Mouse (Mus musculus) neural tube, embryonic 12.5 days (tissue): ENCODE data around the gene Tgfbr3. TPM values are rescaled to one million over a fixed set of nuclear protein-coding genes. Genes with fewer than 3 reads are reported as not detected.

ENCODE experiments used
- ATAC-seq: fragments of 200-750 bp; cut with Nextera tagmentation; 2 replicates; pipeline ENCODE4 v1.8.0; 2017; ENCODE audit warnings: low read depth, mild to moderate bottlenecking, moderate TSS enrichment, moderate library complexity; ENCODE audit not compliant: low FRiP score
- H3K27ac ChIP-seq: fragments of 300-500 bp; sonication (generic); 2 replicates; pipeline ENCODE4 v1.5.1; 2016
- H3K27me3 ChIP-seq: fragments of 300-500 bp; sonication (generic); replicated peaks from 2 replicates; pipeline ENCODE4 v1.6.1; 2016; ENCODE audit warnings: mild to moderate bottlenecking
- H3K36me3 ChIP-seq: fragments of 300-500 bp; sonication (generic); 2 replicates; pipeline ENCODE4 v1.6.1; 2016; ENCODE audit warnings: mild to moderate bottlenecking
- H3K4me1 ChIP-seq: fragments of 300-500 bp; sonication (generic); 2 replicates; pipeline ENCODE4 v1.6.1; 2016
- H3K4me2 ChIP-seq: fragments of 300-500 bp; sonication (generic); replicated peaks from 2 replicates; pipeline ENCODE4 v1.6.1; 2016; ENCODE audit warnings: mild to moderate bottlenecking
- H3K4me3 ChIP-seq: fragments of 300-500 bp; sonication (generic); 2 replicates; pipeline ENCODE4 v1.5.1; 2016
- H3K9ac ChIP-seq: fragments of 300-500 bp; sonication (generic); 2 replicates; pipeline ENCODE4 v1.6.1; 2016; ENCODE audit warnings: mild to moderate bottlenecking
- H3K9me3 ChIP-seq: fragments of 300-500 bp; sonication (generic); 2 replicates; pipeline ENCODE4 v1.6.1; 2016; ENCODE audit warnings: mild to moderate bottlenecking
- WGBS: fragments of 180-500 bp; shearing (Covaris S2); methylation state at CpG from one replicate; pipeline ENCODE4 v1.1.7; 2016; 5-methylcytosine and 5-hydroxymethylcytosine counted together
- polyA plus RNA-seq: library from polyadenylated mRNA; unstranded; fragments of >200 nt; fragmentation: Nextera tagmentation; extraction: Ambion mirVana; gene quantifications from 2 replicates; pipeline ENCODE4 v1.2.1, GENCODE M21; 2016

The Tgfbr3 gene
- polyA plus RNA-seq, 1 experiment from 2014 or later, result 8.8 TPM

DNA sequence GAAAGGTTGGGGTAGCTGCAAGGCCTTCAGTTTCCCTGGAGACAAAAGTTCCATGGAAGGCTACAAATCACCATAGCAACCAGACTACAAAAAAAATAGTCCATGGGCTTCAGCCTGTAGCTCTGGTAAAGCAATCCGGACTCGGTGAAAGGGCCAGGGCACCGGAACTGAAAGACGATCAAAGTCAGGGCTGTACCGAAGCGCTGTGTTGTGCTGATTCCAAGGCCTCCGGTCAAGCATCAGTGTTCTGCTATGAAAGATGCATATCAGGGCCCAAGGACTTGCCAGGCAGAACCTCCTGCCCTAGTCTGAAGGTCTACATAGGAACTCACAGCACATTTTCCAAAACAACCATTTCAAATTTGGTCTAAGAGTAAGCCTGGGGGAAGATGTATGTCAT, 97.1 kb downstream of the Tgfbr3 start:
- Histone ChIP-seq H3K9me3 (no peaks in the 10 kb centered on the region), H3K27me3 (no peaks in the 10 kb centered on the region), H3K4me1 (no peaks in the 10 kb centered on the region), H3K4me2 (no peak overlapping the region), H3K4me3 (no peak overlapping the region), H3K27ac (no peak overlapping the region), H3K36me3 (no peaks in the 10 kb centered on the region), H3K9ac (no peak overlapping the region)
- no peak for ATAC-seq
- 59% methylated on average over 7 of the region's 7 CpGs for WGBS

DNA sequence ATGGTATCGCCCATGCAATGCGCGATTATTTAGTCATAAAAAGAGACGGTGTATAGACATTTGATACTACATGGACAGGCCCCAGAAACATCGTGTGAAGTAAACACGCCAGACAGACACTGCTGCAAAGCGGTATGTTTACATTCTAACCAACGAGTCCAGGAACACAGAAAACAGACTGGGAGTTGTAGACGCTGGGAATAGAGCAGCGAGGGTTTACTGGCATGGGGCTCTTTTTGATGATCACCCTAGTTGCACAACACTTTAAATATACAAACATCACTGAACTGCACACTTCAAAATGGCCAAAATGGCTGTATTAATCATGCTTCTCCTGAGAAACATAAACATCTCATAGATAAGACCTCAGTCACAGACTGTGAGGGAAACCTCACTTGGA, 100.9 kb downstream of the Tgfbr3 start:
- Histone ChIP-seq H3K27me3 (no peaks in the 10 kb centered on the region), H3K27ac (no peak overlapping the region), H3K9ac (no peak overlapping the region), H3K4me3 (no peak overlapping the region), H3K4me2 (no peak overlapping the region), H3K4me1 (no peaks in the 10 kb centered on the region), H3K36me3 (no peaks in the 10 kb centered on the region), H3K9me3 (no peaks in the 10 kb centered on the region)
- ATAC-seq, result no peak
- 83% methylated on average over 10 of the region's 10 CpGs for WGBS

DNA sequence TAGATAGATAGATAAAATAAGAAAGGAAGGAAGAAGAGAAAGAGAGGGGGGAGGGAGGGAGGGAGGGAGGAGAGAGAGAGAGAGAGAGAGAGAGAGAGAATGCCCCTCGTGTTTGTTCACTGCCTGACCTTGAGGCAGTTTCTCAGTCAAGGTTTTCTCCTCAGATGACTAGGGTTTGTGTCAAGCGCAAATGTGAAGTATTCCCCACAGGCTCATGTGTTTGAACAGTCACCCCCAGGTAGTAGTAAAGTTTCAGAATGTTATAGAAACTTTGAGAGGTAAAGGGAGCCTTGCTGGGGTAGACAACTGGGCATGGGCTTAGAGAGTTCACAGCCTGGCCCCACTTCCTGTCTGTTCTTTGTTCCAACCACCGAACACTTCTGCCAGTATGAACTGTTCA, 103.2 kb downstream of the Tgfbr3 start:
- no peaks in the 10 kb centered on the region for H3K27me3 ChIP-seq
- H3K9me3 ChIP-seq, result no peaks in the 10 kb centered on the region
- H3K4me2 ChIP-seq, result no peak overlapping the region
- ATAC-seq, result no peak
- no peak overlapping the region for H3K27ac ChIP-seq
- no peak overlapping the region for H3K9ac ChIP-seq
- H3K36me3 ChIP-seq, result no peaks in the 10 kb centered on the region
- H3K4me3 ChIP-seq, result no peak overlapping the region
- 94% methylated on average over 3 of the region's 3 CpGs for WGBS
- H3K4me1 ChIP-seq, result no peaks in the 10 kb centered on the region

DNA sequence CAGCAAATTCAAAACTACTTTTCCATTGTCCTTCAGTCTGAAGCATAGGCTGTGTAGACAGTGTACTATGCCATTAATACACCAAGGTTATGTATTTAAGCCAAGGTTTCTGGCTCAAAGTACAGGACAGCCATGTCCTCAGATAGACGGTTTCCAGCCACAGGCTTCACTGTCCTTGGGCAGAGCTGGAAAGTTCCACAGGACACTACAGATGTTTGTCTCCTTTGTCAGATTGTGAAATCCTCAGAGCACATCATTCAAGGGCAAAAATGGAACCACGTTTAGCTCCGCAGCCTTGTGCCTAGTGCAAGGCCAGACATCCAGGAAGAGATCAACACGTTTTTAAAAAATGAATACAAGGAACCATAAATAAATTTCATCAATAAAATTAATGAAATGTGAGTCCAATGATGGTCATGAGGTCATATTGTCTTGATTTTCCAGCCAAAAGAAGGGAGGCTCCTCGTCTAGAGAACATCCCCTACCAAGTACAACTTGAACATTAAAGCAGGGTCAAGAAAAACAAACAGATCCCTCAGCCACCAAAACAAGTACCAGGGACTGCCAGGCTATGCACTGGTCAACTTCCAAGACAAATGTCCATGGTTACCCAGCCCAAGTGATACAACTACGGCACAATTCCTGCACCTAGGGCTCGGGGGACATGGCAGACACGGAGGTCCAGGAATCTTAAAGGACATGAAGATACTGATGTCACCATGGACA, 105.1 kb downstream of the Tgfbr3 start:
- no peak for ATAC-seq
- H3K27ac ChIP-seq, result no peak overlapping the region
- no peak overlapping the region for H3K9ac ChIP-seq
- H3K4me2 ChIP-seq, result no peak overlapping the region
- no peaks in the 10 kb centered on the region for H3K4me1 ChIP-seq
- no peaks in the 10 kb centered on the region for H3K9me3 ChIP-seq
- WGBS, result 88% methylated on average over 8 of the region's 8 CpGs
- no peaks in the 10 kb centered on the region for H3K27me3 ChIP-seq
- no peak overlapping the region for H3K4me3 ChIP-seq
- no peaks in the 10 kb centered on the region for H3K36me3 ChIP-seq

DNA sequence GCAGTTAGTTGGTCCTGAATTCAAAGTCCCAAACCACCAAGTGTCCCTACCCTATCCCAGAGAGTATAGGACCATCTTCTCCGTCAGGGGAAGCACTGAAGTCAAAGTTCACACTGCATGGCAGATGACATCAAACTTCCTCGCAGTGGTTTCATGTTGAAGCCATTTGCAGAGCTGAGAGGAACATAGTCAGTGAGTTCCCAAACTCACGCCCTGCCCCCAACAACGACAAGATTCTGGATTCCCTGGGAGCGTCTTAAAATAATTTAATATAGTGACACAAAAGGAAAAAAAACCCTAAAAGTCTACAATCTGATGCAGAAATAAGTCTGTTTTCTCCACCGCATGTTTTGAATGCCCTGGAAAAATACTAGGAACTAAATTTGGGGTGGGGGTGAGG, 105.9 kb downstream of the Tgfbr3 start:
- Histone ChIP-seq H3K9ac (no peak overlapping the region), H3K9me3 (no peaks in the 10 kb centered on the region), H3K4me1 (no peaks in the 10 kb centered on the region), H3K27ac (no peak overlapping the region), H3K27me3 (no peaks in the 10 kb centered on the region), H3K36me3 (no peaks in the 10 kb centered on the region), H3K4me3 (no peak overlapping the region), H3K4me2 (no peak overlapping the region)
- no peak for ATAC-seq
- 77% methylated on average over 6 of the region's 6 CpGs for WGBS

DNA sequence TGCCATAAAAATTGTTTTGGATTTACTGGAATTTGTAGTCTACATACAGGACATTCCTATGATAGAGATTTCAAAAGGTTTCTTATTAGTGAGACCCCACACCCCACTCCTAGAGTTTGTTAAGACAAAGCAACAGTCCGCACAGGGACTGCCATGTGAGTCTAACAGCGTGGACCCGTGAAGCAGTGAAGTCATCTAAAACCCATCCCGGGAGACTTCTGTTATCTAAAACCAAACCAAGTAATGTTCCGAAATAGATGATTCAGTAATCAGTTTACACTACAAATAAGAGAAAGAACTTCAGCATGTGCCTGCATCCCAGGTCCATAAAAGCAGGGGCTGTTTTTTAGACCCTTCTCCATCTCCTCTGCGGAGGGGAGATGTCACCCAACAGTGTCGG, 106.7 kb downstream of the Tgfbr3 start:
- ATAC-seq, result no peak
- no peaks in the 10 kb centered on the region for H3K9me3 ChIP-seq
- no peak overlapping the region for H3K27ac ChIP-seq
- no peak overlapping the region for H3K4me2 ChIP-seq
- H3K9ac ChIP-seq, result no peak overlapping the region
- no peaks in the 10 kb centered on the region for H3K27me3 ChIP-seq
- H3K4me3 ChIP-seq, result no peak overlapping the region
- no peaks in the 10 kb centered on the region for H3K36me3 ChIP-seq
- peaks cover 2% of the 10 kb centered on the region; the same call in 1 of the 2 replicates for H3K4me1 ChIP-seq
- WGBS, result 93% methylated on average over 7 of the region's 7 CpGs

DNA sequence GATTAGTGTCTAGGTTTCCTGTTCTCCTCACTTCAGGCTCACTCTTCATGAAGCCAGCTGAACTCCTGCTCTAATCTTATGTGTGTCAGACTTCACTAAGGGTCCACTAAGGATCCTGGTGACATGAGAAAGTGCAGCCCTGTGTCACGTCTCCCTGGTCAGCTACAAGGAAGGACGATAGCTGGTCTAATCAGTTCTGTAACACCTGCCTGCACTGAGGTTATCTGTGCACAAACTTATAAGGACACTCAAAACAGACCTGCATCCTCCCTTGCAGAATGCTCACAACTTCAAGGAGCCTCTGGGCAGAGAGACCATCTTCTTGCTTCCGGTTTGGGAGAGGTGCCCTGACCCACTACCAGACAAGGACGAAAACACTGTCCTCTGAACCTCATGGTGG, 107.6 kb downstream of the Tgfbr3 start:
- Histone ChIP-seq H3K4me3 (no peak overlapping the region), H3K9ac (no peak overlapping the region), H3K9me3 (no peaks in the 10 kb centered on the region), H3K27me3 (no peaks in the 10 kb centered on the region), H3K27ac (no peak overlapping the region), H3K36me3 (no peaks in the 10 kb centered on the region), H3K4me2 (no peak overlapping the region), H3K4me1 (peaks cover 4% of the 10 kb centered on the region; the same call in 1 of the 2 replicates)
- 92% methylated on average over 4 of the region's 4 CpGs for WGBS
- no peak for ATAC-seq

DNA sequence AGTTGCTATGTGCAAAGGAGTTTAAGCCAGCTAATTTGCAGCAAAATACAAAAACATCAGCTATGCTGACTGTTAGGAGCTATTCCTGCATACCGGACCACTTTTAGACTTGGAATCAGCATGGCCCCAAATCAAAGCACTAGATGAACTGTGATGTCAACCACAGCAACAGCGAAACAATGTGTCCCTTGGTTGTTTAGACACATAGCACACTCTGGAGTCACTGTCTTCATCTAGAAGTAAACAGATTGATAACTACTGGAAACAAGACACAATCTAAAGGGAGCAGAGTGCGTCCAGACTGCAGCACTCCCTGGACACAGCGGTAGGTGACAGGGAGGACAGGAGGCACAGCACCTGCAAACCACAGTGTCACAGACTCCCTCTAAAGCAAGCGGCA, 110.2 kb downstream of the Tgfbr3 start:
- no peak overlapping the region for H3K4me3 ChIP-seq
- no peak overlapping the region for H3K4me2 ChIP-seq
- no peaks in the 10 kb centered on the region for H3K27me3 ChIP-seq
- no peak for ATAC-seq
- WGBS, result 89% methylated on average over 5 of the region's 5 CpGs
- no peaks in the 10 kb centered on the region for H3K9me3 ChIP-seq
- H3K27ac ChIP-seq, result no peak overlapping the region
- H3K4me1 ChIP-seq, result peaks cover 4% of the 10 kb centered on the region; the same call in 1 of the 2 replicates
- no peaks in the 10 kb centered on the region for H3K36me3 ChIP-seq
- H3K9ac ChIP-seq, result no peak overlapping the region

DNA sequence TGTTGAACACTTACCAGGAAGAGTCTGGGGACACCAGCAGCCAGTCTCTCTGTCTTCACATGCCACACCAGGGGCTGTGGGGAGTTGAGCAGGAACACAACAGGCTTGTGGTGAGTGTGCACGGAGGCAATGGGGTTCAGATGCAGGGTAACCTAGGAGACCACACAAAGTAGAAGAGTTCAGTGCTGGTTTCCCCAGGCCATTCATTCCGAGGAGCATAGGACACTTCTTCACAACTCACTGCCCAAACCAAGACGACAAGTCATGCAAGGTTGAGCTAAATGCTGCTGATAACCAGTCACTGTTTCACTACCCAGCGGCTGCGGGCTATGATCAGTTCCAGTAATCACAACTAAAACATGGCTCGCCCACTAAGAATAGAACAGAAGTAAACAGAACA, 111.6 kb downstream of the Tgfbr3 start:
- H3K27me3 ChIP-seq, result no peaks in the 10 kb centered on the region
- ATAC-seq, result peak; percentile 48; the same call in 1 of the 2 replicates
- H3K4me1 ChIP-seq, result peaks cover 4% of the 10 kb centered on the region; the same call in 1 of the 2 replicates
- no peaks in the 10 kb centered on the region for H3K9me3 ChIP-seq
- no peak overlapping the region for H3K4me2 ChIP-seq
- H3K36me3 ChIP-seq, result no peaks in the 10 kb centered on the region
- H3K27ac ChIP-seq, result no peak overlapping the region
- 46% methylated on average over 6 of the region's 6 CpGs for WGBS
- H3K4me3 ChIP-seq, result no peak overlapping the region
- no peak overlapping the region for H3K9ac ChIP-seq

DNA sequence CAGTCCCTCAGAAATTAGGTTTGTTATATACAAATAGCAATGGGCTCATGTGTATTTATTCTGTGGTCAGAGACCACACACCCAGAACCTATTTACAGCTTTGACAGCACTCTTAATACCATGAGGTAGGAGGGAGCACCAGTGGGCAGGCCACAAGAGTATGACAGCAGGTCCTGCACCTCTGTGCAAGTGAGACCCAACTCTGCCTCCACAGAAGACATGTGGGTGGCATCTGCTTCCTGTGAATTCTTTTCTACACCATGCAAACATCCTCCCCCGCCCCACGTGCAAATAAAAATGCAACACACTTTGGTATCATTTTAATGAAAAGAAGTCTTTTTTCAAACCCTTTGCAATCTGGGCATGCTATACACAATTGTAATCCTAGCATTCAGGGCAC, 112.2 kb downstream of the Tgfbr3 start:
- Histone ChIP-seq H3K4me2 (no peak overlapping the region), H3K36me3 (no peaks in the 10 kb centered on the region), H3K27me3 (no peaks in the 10 kb centered on the region), H3K4me3 (no peak overlapping the region), H3K9me3 (no peaks in the 10 kb centered on the region), H3K9ac (no peak overlapping the region), H3K27ac (no peak overlapping the region), H3K4me1 (peaks cover 4% of the 10 kb centered on the region; the same call in 1 of the 2 replicates)
- WGBS, result 71% methylated on average over 2 of the region's 2 CpGs
- ATAC-seq, result no peak

DNA sequence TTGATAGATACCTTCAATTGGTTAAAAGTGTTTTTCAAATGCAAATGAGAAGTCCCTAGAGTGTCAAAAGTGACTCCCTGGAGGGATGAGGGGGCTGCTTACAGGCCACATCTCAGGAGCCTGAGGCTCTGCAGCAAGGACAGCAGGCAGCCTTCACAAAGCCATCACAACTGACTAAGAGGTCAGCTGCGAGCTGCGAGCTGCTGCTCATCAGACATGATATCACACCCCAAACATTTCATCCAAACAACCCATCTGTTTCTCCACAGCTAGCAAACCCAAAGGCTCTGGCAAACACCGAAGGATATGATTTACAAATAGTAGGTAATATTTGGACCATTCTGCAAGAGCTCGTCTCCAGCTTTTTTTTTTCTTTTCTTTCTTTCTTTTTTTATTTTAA, 112.6 kb downstream of the Tgfbr3 start:
- Histone ChIP-seq H3K36me3 (no peaks in the 10 kb centered on the region), H3K27ac (no peak overlapping the region), H3K4me3 (no peak overlapping the region), H3K9me3 (no peaks in the 10 kb centered on the region), H3K27me3 (no peaks in the 10 kb centered on the region), H3K9ac (no peak overlapping the region), H3K4me2 (no peak overlapping the region), H3K4me1 (peaks cover 4% of the 10 kb centered on the region; the same call in 1 of the 2 replicates)
- WGBS, result 36% methylated on average over 4 of the region's 4 CpGs
- no peak for ATAC-seq

DNA sequence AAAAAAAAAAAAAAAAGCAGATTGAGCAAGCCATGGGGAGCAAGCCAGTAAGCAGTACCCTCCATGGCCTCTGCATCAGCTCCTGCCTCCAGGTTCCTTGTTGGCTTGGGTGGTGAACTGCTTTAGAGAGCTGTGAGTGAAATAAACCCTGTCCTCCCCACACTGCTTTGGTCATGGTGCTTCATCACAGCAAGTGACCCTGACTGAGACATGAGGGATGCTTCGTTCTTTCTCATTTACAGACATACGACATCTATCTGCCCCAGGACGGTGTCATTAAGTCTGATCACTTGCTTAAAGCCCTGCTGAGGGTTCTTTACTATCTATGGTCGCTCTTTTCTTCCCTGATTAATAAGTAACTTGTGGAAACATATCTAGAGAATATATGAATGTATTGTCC, 113.2 kb downstream of the Tgfbr3 start:
- Histone ChIP-seq H3K9ac (no peak overlapping the region), H3K9me3 (no peaks in the 10 kb centered on the region), H3K27ac (no peak overlapping the region), H3K4me2 (no peak overlapping the region), H3K27me3 (no peaks in the 10 kb centered on the region), H3K4me3 (no peak overlapping the region), H3K4me1 (peaks cover 4% of the 10 kb centered on the region; the same call in 1 of the 2 replicates), H3K36me3 (no peaks in the 10 kb centered on the region)
- 69% methylated on average over 4 of the region's 4 CpGs for WGBS
- ATAC-seq, result no peak

DNA sequence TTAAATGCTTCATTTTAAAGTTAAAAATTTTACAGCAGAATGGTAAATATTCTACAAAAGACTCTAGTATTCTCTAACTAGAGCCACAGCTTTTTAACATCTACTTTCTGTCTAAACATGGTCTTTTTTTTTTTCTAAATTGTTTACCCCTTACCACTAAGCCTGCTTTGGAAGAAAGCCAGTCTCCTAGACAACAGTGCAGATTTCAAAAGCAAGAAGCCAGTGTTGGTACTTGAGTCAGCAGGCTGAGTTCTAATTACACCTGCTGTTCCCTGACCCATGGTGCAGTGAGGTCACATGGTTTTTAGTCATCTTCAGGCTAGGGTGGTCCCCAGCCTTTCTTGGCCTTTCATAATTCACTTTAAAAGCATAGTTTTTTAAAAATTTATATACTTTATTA, 115.2 kb downstream of the Tgfbr3 start:
- H3K27me3 ChIP-seq, result no peaks in the 10 kb centered on the region

More for the DNA sequence above, 115.2 kb downstream of the Tgfbr3 start:
- no peak overlapping the region for H3K4me2 ChIP-seq
- H3K27ac ChIP-seq, result no peak overlapping the region
- H3K9ac ChIP-seq, result no peak overlapping the region
- no peaks in the 10 kb centered on the region for H3K9me3 ChIP-seq
- peaks cover 4% of the 10 kb centered on the region; the same call in 1 of the 2 replicates for H3K4me1 ChIP-seq
- no peak for ATAC-seq
- H3K4me3 ChIP-seq, result no peak overlapping the region
- no peaks in the 10 kb centered on the region for H3K36me3 ChIP-seq
